ENCODE assay signal across 21 mouse cellular contexts in genomic region chr16:18948941-18949340, GRCm38 (mm10).
DNase-seq lines count a peak whose midpoint lies in the region; ATAC-seq lines count a peak whose summit lies in the region.
"Had no signal": no experiment of that assay in that cellular context is flagged by ENCODE, and none has a peak within 500 bp of the region (broad histone marks: within the 10 kb centered on the region; RNA-seq: fewer than 3 reads in every experiment).

No protein-coding gene starts in this region.

- H3K9ac ChIP-seq in midbrain, embryonic 11.5 days (ENCODE audit: low read length), result no peak overlapping the region
- H3K9ac ChIP-seq in midbrain, embryonic 16.5 days (ENCODE audit: low read depth, low read length), result no peak overlapping the region
- no peak overlapping the region for H3K9ac ChIP-seq in neural tube, embryonic 15.5 days (replicated peaks)

- H3K4me2 ChIP-seq in midbrain, embryonic 11.5 days, result no peak overlapping the region
- no peak overlapping the region for H3K4me2 ChIP-seq in midbrain, embryonic 16.5 days (ENCODE audit: low read length)
- no peak overlapping the region for H3K4me2 ChIP-seq in neural tube, embryonic 15.5 days

- H3K4me1 ChIP-seq in heart, embryonic 10.5 days, result no peaks in the 10 kb centered on the region
- no peaks in the 10 kb centered on the region for H3K4me1 ChIP-seq in midbrain, embryonic 11.5 days (ENCODE audit: control insufficient read depth, insufficient read depth, low read length)
- no peaks in the 10 kb centered on the region for H3K4me1 ChIP-seq in midbrain, embryonic 16.5 days (ENCODE audit: control insufficient read depth, insufficient read depth, low read length)
- H3K4me1 ChIP-seq in limb, embryonic 10.5 days, result no peaks in the 10 kb centered on the region
- no peaks in the 10 kb centered on the region for H3K4me1 ChIP-seq in neural tube, embryonic 15.5 days

- ATAC-seq in midbrain, embryonic 11.5 days (ENCODE audit: low FRiP score), result no peak
- no peak for ATAC-seq in midbrain, embryonic 16.5 days
- ATAC-seq in neural tube, embryonic 15.5 days (ENCODE audit: low FRiP score), result no peak
- ATAC-seq: activated CD4-positive, CD25-positive, alpha-beta regulatory T cell, adult 4 months; CD4-positive, CD25-positive, alpha-beta regulatory T cell, adult 4 months; Patski had no signal

- no peaks in the 10 kb centered on the region for H3K27me3 ChIP-seq in heart, embryonic 10.5 days (ENCODE audit: insufficient read depth, poor library complexity, severe bottlenecking)
- no peaks in the 10 kb centered on the region for H3K27me3 ChIP-seq in midbrain, embryonic 11.5 days (ENCODE audit: control insufficient read depth, insufficient read depth, low read length)
- no peaks in the 10 kb centered on the region for H3K27me3 ChIP-seq in midbrain, embryonic 16.5 days (ENCODE audit: control insufficient read depth, insufficient read depth, low read depth, low read length)
- H3K27me3 ChIP-seq in limb, embryonic 10.5 days (ENCODE audit: low read depth, poor library complexity, severe bottlenecking), result no peaks in the 10 kb centered on the region
- no peaks in the 10 kb centered on the region for H3K27me3 ChIP-seq in neural tube, embryonic 15.5 days (replicated peaks)
- H3K27me3 ChIP-seq: CH12.LX, Patski had no signal

- H3K9me3 ChIP-seq in heart, embryonic 10.5 days, result no peaks in the 10 kb centered on the region
- no peaks in the 10 kb centered on the region for H3K9me3 ChIP-seq in midbrain, embryonic 11.5 days (ENCODE audit: control insufficient read depth, low read length)
- no peaks in the 10 kb centered on the region for H3K9me3 ChIP-seq in midbrain, embryonic 16.5 days (replicated peaks; ENCODE audit: control insufficient read depth, low read length, poor library complexity, severe bottlenecking)
- H3K9me3 ChIP-seq in limb, embryonic 10.5 days (replicated peaks), result no peaks in the 10 kb centered on the region
- H3K9me3 ChIP-seq in neural tube, embryonic 15.5 days (replicated peaks), result no peaks in the 10 kb centered on the region
- H3K9me3 ChIP-seq: G1E had no signal

- peaks cover 93% of the 10 kb centered on the region for H3K36me3 ChIP-seq in heart, embryonic 10.5 days
- H3K36me3 ChIP-seq in midbrain, embryonic 11.5 days (ENCODE audit: control insufficient read depth, insufficient read depth, low read length), result peaks cover 46% of the 10 kb centered on the region
- peaks cover 61% of the 10 kb centered on the region for H3K36me3 ChIP-seq in midbrain, embryonic 16.5 days (ENCODE audit: control insufficient read depth, insufficient read depth, low read length)
- H3K36me3 ChIP-seq in limb, embryonic 10.5 days, result peaks cover 99% of the 10 kb centered on the region
- H3K36me3 ChIP-seq in neural tube, embryonic 15.5 days, result peaks cover 88% of the 10 kb centered on the region

- intact Hi-C loops in heart, postnatal 36 days (cut with DNase I), result no loop called here

- no peak overlapping the region for H3K27ac ChIP-seq in heart, embryonic 10.5 days
- H3K27ac ChIP-seq in midbrain, embryonic 11.5 days (ENCODE audit: low read depth, low read length), result no peak overlapping the region
- no peak overlapping the region for H3K27ac ChIP-seq in midbrain, embryonic 16.5 days (ENCODE audit: low read length)
- no peak overlapping the region for H3K27ac ChIP-seq in limb, embryonic 10.5 days
- H3K27ac ChIP-seq in neural tube, embryonic 15.5 days (replicated peaks), result no peak overlapping the region

- H3K4me3 ChIP-seq in heart, embryonic 10.5 days, result no peak overlapping the region
- no peak overlapping the region for H3K4me3 ChIP-seq in midbrain, embryonic 11.5 days (ENCODE audit: low read depth, low read length)
- no peak overlapping the region for H3K4me3 ChIP-seq in midbrain, embryonic 16.5 days (ENCODE audit: low read depth, low read length)
- no peak overlapping the region for H3K4me3 ChIP-seq in limb, embryonic 10.5 days
- no peak overlapping the region for H3K4me3 ChIP-seq in neural tube, embryonic 15.5 days (replicated peaks)

- peak; percentile 56 for DNase-seq in heart, embryonic 10.5 days (ENCODE audit: low spot score)
- DNase-seq in heart, postnatal 36 days, result no peak
- DNase-seq in midbrain, embryonic 11.5 days (ENCODE audit: low spot score, missing footprints), result peak; percentile 68
- DNase-seq in limb, embryonic 10.5 days (ENCODE audit: low spot score), result peak; percentile 21
- DNase-seq: adrenal gland, adult 2 months; adrenal gland, adult 8-10 months; adrenal gland, postnatal 10 days; adrenal gland, postnatal 14 days; adrenal gland, postnatal 25 days; adrenal gland, postnatal 36 days; B cell, adult 2 months; cerebellum, adult 11 months; cerebellum, adult 11-12 months; cerebellum, adult 18-20 months had no signal

- 92% methylated on average over 9 of the region's 9 CpGs for WGBS in heart, embryonic 10.5 days
- WGBS in midbrain, embryonic 11.5 days, result 94% methylated on average over 9 of the region's 9 CpGs
- 95% methylated on average over 9 of the region's 9 CpGs for WGBS in midbrain, embryonic 16.5 days
- WGBS in limb, embryonic 10.5 days, result 95% methylated on average over 9 of the region's 9 CpGs
- 95% methylated on average over 9 of the region's 9 CpGs for WGBS in neural tube, embryonic 15.5 days

Comparison
In these comparisons a context has a peak if more than half of its experiments do, and no peak if none do; other contexts are left out.
1. DNase-seq: peak in heart, embryonic 10.5 days (single experiment), midbrain, embryonic 11.5 days (single experiment) and limb, embryonic 10.5 days (single experiment); none in heart, postnatal 36 days (0 of 2).